Mouse (Mus musculus) CD4-positive helper T cell, adult 2 months (primary cell): ENCODE measurements around the gene Nicn1.
A peak's percentile ranks its signal among the peaks of the same experiment; 100 is the strongest.

ENCODE experiments used
- DNase-seq: peaks from one replicate; pipeline ENCODE4 v3.0.0-alpha.2; 2012; ENCODE audit warnings: low read depth, missing footprints, low spot score

Gene Nicn1

DNA sequence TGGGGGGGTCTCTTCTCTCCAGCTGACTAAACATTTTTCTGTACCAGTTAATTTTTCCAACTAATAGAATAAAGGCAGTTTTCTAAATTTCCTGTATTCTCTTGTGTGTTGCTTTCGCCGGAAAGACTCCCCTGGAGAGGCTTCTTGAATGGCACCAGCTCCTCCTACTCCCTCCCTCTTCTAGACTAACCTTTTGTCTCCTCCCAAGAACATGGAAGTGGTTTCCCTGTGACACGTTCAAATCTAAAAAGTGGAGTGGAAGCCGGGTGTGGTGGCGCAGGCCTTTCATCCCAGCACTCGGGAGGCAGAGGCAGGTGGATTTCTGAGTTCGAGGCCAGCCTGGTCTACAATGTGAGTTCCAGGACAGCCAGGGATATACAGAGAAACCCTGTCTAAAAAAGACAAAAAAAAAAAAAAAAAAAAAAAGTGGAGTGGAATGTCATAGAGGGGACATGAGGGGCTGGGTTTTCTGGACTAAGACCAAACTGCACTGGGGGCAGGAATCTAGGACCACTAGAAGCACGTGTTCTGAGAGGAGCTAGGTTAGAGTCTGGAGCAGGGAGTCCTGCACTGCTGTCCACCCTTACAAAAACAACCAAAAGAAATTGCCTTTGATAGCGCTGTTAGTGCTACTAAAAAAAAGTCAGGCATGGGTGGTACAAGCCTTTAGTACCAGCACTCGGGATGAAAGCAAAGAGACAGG is 47.8 kb downstream of the Nicn1 start:
- DNase-seq, result no peak

DNA sequence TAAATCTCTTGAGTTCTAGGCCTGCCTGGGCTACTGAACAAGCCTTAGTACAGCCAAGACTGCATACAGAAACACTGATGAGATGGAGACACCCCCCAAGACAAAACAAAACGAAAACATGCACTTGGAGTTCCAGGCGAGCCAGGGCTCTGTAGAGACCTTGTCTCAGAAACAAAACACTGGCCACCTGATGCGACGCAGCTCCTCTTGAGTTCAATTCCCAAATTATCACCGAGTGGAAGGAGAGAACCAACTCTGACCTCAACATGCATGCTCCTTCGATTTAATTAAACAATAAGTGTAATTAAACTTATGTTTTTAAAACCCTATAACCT is 48.3 kb downstream of the Nicn1 start:
- no peak for DNase-seq

DNA sequence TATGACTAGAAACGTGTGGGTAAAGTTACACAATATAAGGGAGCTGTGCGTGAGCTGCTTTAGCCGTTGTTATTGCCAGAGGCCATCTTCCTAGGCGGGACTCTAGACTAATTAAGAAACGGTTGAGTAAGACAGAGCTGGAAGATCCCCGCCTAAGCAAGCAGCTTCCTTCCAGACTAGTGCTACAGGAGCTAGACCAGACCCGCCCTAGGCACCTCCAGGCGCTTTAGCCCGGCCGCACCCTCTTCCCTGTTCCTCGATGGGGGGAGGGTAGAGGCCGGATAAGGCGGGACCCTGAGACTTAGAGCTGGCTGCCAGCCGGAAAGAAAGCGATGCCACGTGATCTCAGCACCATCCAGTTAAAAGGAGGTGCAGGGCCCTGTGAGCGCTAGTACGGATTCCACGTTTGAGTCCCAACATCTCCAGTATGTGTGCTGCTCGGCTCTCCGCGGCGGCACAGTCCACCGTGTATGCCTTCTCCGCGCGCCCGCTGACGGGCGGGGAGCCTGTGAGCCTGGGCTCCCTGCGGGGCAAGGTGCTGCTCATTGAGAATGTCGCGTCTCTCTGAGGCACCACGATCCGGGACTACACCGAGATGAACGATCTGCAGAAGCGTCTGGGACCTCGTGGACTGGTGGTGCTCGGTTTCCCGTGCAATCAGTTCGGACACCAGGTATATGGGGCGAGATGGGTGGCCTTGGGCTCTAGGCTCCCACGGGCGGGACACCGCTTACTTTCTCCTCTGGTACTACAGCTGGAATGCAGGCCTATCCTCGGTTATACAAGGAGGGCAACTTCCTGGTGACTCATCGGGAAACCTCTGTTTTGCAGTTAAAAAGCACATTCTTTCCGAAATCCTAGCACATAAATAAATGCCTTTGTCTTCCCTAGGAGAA is 48.9 kb downstream of the Nicn1 start, which contains the start of gene Gpx1:
Gene Gpx1 (plus strand): TSS at position 18 of the 896 bp plus-strand sequence.
- DNase-seq, result peak; percentile 93

DNA sequence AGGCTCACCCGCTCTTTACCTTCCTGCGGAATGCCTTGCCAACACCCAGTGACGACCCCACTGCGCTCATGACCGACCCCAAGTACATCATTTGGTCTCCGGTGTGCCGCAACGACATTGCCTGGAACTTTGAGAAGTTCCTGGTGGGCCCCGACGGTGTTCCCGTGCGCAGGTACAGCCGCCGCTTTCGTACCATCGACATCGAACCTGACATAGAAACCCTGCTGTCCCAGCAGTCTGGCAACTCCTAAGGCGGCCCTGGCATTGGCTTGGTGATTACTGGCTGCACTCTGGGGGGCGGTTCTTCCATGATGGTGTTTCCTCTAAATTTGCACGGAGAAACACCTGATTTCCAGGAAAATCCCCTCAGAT is 49.6 kb downstream of the Nicn1 start:
- DNase-seq, result peak; percentile 30

DNA sequence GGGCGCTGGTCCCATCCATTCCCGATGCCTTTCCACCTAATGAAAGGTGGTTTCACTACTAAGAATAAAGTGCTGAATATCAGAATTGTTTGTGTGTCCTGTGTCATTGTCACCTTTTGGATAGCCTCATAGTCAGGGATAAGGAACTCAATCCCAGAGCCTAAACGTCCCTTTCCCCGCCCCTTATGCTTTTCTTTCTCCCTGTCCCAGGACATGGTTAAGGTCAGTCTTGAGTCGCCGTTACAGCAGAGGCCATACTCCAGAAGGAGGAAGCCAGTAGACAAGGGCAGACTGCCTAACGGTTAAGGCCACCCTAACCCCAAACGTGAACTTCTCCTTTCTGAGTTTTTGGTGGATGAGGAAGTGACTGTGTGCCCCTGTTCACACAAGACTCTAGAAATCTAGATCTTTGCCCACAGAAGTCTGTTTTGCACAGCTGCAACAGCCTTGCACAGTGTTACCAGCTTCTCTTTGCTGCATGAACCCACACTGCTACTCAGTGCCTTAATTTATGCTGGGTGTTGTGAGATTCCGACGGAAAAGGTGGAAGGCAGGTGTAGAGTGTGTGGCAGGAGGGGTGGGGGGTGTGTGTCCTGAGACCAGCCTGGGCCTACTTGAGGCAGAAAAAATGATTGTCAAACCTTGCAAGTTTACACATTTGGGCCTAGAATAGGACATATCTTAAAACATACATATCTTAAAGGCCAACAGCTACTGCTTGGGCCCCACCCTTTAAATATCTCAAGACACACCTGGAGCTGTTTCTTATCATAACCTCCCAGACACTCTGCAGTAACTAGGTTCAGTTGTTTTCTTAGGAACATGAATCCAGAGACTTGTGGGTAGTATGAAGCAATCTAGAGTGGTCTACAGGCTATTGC is 50.3 kb downstream of the Nicn1 start:
- no peak for DNase-seq

DNA sequence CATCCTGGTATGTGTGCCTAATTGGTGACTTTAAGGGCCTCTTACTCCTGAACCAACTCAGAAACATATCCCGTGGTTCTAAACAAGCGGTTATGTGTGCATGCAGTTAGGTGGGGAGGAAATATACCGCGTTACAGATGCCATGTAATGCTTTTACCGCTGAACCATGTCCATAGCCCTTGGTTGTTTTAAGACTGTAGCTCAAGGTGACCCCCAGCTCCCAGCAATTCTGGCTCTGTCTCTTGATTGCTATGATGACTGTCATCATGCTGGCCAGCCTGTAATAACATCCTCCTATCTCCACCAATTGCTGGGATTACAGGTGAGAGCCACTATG is 50.9 kb downstream of the Nicn1 start:
- no peak for DNase-seq

DNA sequence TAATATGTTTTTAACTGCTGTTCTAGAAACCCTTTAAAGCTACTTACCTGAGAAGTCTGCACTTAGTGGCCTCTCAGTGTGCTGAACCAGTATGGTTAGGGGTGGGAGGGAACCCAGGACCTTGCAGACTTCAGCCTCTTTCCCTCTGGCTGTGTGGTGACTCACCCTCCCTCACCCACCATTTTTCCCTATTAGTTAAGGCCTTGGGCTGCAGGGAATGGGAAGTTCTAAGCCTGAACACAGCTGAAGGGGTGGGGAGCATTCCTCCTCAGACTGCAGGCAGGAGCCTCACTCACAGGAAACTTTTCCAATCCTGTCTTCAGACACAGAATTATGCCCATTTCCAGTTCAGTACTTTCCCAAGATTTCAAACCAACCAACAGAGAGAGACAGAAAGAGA is 51.6 kb downstream of the Nicn1 start:
- DNase-seq, result no peak

DNA sequence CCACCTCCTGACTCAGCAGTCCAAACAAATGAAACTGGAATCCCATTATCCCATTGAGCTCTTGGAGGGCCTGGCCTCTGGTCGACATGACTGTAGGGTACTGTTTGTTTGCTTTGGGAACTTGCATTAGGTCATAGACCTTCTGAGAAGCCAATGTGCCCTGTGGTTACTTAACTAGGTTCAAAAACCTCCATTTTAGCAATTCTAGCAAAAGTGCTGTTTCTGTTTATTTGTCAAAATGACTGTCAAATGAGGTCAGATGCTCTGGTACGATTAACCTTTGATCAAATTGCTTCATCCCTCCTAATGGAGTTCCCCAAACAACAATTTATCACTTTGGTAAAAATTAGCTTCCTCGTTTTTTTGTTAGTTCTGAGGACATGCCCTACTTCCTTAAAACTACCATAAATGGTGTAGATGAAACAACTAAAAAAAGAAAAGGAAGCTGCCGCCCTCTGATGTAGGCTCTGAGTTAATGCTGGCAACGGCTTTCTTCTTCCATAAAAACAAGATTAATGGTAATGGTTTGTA is 52.1 kb downstream of the Nicn1 start:
- peak; percentile 46 for DNase-seq

DNA sequence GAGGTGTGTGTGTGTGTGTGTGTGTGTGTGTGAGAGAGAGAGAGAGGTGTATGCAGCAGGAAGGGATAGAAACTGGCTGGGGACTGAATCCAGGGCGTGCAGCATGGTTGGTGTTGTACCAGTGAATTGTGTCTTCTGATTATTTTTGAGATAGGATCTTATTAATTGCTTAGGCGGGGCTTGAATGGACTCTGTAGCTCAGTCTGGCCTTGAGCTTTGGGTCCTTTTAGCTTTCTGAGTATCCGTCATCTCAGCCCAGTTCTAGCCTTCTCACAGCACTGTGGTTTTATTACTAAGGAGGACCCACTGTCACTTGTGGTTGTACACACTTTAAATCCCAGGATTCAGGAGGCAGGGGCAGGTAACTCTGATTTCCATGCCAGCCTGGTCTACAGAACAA is 53.1 kb downstream of the Nicn1 start:
- no peak for DNase-seq

DNA sequence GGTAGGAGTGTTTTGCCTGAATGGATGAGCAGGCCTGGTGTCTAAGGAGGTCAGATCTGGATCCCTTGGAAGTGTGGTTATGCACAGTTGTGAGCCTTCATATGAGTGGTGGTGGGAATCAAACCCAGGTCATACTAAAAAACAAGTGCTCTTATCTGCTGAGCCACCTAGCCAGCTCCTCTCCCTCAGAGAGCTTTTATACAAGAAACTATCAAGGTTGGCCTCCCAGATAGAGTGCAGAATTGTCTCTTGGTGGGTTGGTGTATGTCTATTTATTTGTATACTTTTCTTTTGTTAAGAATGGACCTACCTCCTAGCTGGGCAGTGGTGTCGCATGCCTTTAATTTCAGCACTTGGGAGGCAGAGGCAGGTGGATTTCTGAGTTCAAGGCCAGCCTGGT is 53.6 kb downstream of the Nicn1 start:
- no peak for DNase-seq

DNA sequence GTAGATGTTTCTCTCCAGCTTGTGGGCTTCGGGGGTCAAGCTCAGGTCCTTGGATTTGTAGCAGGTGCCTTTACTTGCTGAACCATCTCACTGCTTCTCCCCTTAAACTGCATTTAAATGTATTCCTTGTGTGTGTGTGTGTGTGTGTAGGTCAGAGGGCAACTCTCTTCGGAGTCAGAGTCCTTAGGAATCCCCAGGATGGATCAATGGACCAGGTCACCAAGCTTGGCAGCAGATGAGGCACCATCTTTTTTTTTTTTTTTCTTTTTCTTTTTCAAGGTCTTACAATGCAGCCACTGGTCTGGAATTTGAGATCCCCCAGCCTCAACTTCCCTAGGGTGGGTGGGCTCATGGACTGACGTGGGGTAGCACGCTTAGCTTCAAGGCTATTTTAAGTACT is 54.2 kb downstream of the Nicn1 start:
- no peak for DNase-seq
